Mouse (Mus musculus): ENCODE measurements around the gene Smyd3.

Gene Smyd3

DNA sequence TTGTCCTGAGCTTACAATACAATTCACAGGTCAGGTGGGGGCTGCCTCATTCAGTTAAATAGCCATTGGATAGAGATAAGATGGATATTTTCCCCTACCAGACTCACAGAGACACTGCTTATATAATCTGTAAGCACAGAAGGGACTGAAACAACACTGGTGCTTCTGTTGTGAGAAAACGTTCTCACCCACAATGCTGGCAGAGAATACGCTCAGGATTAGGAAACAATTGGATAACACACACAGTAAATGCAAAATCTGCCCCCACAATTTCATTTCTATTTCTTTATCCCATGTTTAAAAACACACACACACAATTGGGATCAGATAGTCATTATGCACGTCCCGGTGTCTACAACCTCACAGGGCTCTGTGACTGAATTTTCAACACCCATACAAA lies 139.7 kb downstream of the Smyd3 start:
- no peak for DNase-seq (ENCODE audit: low read depth, low spot score)

DNA sequence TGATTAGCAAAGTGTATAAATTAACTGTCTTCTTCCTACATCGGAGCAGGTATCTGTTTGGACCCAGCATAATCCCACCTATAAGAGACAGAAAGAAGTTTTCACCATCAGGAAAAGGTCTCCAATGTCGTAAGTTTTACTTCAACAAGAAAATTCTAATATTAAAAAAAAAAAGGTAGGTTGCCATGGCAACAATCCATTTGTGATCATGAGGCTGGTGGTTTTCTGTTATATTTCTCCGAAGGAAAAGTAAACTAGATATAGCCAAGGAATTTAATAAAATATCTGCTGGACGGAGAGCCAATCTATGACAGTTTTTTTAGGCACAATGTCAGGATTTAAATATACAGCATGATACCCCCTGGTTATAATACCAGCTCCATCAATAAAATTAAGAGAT lies 142.9 kb downstream of the Smyd3 start:
- no peak for DNase-seq (ENCODE audit: low read depth, low spot score)

DNA sequence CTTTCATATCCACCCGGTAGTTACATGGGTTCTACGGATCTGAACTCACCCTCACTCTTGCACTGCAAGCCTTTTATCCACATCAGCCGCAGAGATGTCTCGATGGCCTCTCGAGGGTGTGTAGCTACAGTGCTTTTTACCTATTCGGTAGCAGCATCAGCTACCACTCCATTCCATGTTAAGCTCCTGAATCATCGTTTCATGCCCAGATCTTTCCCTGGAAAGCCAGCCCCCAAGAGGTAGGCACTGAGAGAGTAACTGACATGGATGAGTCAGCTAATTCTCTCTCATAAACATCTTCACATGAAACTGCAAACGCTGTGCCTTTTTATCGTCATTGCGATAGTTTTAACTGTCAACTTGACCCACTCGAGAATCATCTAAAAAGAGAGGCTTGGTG lies 143.9 kb downstream of the Smyd3 start:
- DNase-seq (ENCODE audit: low read depth, low spot score): no peak

DNA sequence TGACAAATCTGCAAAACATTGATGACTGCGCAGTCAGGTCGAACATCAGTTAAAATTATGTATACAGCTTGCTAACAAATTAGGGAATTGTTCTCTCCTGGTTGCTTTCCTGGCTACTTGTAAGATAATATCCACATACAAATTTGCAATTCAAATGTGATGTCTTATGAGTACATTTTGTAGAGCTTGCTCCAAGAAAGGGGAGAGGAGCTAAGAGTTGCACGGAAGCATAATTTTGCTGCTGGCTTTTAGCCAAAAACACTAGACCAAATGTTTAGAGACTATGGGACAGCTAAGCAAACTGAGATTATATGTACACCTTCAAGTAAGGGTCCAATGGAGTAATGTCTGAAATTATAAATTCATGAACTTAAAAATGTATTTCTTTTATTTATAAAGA lies 146.7 kb downstream of the Smyd3 start:
- no peak for DNase-seq (ENCODE audit: low read depth, low spot score)

DNA sequence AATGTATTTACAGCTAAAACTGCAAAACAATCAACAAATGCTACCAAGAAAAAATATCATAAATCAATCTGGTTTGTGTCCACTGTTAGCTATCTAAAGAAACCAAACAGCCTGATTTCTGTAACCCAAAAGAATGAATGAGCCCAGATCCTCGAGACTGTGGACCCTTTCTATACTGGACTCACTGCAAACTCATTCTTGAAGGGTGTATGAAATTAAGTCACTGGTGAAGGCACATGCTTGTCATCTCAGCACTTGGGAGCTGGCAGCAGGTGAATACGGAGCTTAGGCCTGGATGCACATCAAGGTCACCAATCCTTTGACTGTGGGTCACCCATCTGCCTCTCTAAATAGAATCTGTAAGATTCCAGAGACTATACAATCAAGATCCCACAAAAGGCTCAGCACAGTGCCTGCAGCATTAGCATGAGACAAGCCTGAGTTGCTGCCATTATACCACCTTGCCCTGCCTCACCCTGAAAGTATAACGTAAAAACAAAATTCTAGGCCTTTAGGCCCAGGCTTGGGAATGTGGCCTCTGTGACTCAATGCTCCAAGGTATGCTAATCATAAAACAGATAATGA lies 149.3 kb downstream of the Smyd3 start:
- no peak for DNase-seq (ENCODE audit: low read depth, low spot score)

DNA sequence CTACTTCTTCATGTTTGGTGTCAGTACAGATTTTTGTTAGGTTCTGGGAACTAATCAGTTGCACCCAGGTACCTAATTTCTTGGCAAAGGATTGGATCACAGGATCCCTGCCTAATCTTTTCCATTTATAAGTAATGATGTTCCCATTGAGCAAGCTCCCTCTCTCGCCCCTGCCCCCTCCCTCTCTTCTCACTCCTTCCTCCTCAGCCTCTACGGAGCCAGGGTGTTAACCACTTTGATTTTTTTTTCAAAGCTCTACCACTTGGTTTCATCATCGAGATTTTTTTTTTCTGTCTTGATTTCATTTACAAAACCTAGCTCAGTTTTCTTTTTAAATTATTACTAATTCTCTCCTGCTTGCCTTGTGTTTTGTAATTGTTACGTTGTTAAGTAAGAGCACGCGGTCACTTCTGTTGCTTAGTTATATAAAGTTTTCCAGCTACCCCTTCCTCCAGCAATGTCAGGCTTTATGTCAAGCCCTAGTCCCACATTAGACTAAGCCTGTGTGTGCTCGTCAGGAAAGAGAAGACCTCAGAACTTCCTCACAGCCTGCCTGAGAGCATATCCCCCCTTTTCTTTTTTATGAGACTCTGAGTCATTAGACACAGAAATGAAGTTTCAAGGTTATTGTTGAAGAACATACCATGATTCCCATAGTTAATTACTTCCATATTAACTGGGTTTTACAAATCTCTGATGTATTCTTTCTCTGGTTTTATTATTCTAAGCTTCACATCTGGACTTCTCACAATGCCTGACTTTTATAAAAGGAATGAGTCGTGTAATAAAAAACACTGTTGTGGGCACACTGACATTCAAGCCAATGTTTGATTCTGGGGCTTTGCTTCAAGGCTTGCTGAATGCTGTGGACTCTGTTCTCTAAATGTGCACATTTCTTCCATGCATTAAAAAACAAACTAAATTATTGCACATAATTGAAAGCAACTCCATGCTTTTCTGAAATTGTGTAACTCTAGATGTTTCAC lies 156.1 kb downstream of the Smyd3 start:
- DNase-seq (ENCODE audit: low read depth, low spot score): no peak

DNA sequence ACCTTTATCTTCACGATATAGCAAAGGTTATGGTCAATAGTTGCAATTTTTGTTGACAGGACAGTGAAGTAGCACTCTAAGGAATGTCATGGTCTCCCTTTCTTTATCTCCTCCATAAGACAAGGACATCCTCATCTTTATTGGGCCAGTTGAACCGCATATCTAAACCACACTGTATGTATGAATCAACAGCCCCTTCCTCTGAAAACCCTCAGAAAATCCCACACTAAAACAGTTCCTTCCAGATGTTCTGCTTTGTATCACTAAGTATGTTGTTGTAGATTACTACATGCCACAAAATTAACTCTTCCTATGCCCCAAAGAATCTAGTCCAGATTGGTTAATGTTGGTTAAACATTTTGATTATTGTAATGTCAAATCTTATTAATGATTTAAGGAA lies 160.7 kb downstream of the Smyd3 start:
- DNase-seq (ENCODE audit: low read depth, low spot score): no peak

DNA sequence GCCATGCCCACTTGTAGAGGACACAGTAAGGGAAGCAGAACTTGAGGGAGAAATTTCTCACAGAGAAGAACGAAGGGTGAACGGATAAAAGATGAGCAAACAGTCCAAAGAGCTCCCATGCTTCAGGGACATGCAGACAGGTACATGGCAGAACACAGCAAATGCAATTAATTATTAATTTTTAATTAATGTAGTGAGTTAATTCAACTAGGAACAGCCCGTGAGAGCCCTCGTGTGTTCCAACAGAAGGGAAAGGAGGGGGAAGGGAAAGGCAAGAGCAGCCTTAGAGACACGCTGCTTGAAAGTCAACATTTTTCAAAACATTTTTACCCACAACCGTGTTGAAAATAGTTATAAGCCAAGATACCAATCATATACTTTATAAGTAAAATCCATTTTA lies 163.6 kb downstream of the Smyd3 start:
- no peak for DNase-seq (ENCODE audit: low read depth, low spot score)

DNA sequence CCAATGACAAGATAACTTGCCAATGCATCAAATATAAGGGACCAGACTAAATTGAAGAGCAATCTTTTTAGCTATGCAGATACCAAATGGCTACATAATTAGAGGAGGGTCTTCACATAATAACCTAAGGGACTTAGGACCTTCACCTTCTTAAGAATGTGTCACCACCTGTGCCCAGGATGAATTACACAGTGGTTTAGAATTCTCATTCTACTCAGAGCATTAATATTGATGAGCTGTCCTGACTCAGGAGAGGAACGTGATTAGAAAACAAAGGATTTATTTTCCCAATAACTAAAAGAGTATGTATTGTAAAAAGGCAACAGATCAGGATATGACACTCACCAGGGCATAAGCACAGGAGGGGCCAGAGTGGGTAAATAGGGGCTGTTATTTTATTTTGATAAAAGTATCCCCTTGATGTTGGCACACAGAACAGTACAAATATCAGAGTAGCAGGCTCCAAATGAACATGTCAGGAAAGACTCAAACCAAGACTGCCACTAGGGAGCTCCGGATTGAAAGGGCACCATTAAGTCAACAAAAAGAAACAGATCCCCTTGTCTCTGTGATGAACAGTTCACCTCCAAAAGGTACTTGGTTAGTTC lies 172.4 kb downstream of the Smyd3 start:
- no peak for DNase-seq (ENCODE audit: low read depth, low spot score)

DNA sequence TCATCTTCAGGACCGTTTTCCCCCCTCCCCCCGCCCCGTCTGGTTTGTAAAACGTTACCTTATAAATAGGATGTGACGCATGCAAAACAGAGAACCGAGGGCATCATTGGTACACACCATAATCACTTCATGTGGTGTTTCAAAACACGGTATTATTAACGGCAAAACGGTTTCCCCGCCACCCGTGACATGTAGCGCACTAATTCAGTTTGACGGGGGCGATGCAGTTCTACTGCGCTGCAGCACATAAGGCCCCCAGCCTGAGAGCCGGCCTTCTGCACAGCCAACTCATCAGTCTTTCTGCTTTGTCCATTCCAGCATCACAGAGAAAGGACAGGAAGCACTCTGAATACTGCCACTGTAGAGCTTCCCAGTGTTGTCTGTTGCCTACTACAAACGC lies 174.4 kb downstream of the Smyd3 start:
- DNase-seq (ENCODE audit: low read depth, low spot score): no peak

DNA sequence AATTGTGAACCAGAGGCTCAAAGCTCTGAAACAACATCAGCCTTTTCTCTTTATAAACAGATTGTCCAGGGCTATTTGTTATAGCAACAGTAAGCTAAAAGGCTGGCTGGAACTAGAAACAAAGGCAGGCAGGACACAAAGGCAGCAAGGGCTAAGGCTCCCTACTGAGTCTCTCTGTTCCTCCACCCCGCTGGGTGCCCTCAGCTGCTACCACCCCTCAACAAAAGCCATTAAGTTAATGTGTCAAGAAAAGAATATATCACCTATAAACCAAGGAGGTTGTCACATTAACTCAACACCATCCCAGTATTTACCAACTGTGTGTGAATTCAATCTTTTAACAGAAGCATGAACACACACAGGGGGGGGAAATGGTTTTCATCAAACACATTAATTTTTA lies 176.3 kb downstream of the Smyd3 start:
- no peak for DNase-seq (ENCODE audit: low read depth, low spot score)

DNA sequence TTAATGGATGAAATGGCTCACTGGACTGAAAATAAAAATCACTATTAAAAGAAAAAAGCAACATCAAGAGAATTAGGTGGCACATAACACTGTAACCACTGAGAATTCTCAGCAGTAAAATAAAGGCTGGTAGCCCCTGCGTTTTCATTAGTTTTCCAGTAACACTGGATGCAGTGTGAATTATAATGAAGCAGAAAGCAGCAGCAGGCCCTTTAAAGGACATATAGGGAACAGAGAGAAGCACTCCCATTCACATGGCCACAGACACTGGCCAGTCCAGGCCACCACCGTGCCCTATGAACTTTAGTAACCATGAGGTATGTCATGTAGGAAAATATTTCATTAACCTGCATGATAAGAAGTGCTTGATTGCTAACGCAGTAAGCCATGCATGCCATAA lies 178.8 kb downstream of the Smyd3 start:
- DNase-seq (ENCODE audit: low read depth, low spot score): no peak

DNA sequence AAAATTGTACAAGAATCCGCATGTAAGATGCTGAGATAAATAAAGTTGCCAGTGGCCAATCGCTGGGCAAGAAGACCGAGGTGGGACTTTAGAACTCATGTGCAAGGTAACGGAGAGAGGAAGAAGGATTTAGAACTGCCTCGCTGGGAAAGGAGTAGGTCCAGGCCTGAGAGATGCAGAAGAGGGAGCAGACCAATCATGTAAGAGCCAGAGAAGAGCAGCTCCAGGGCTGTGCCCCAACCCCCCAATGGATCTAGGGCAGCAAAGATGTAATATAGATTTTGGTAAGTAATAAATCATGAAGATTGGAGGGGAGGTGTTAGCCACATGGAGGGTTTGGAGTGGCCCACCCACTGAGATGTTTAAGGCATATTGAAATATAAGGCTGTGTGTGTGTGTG lies 180.3 kb downstream of the Smyd3 start:
- DNase-seq (ENCODE audit: low read depth, low spot score): no peak

DNA sequence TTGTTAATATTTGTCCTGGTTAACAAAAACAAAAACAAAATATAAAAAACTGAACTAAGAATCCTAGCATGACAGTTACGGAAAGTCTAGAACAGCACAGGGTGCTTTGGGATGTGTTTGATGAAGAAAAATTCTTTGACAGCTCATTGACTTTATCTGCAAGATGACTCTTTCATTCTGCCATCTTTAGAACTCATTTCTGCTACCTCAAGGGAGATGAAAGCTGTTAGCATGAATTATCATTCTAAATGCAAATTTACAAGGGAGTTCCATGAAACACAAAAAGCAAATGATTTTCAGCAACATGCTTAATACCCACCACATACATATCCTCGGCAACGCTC lies 190.9 kb downstream of the Smyd3 start:
- no peak for DNase-seq (ENCODE audit: low read depth, low spot score)

DNA sequence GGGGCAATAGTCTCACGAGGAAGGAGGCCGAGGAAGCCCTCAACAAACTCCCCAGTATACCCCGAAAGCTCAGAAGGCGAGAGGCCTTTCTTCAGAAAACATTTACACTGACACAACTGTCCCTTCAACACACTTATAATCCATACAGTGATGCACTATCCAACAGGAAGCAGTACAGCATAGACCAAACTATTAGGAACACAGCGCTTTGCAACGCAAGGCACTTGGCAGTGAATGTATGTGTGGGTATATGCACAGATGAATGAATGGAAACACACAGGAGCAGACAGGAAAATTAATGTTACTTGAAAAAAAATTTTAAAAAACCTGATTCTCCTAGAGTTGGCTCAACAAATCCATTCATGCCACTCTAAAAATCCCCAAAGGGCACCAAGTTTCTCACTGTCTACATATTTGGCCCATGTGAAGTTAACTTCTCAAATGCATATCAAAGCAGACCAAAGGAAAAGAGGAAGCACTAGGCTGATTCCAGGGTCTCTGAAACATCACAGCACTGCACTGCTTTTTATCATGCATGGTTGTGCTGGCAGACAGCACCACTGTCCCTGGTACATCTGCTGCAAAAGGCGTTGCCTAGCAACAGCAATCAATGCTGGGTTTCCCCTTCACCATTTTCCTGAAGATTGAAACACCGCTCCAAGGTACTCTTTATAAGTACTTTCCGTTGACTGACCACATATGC lies 191.4 kb downstream of the Smyd3 start:
- no peak for DNase-seq (ENCODE audit: low read depth, low spot score)

DNA sequence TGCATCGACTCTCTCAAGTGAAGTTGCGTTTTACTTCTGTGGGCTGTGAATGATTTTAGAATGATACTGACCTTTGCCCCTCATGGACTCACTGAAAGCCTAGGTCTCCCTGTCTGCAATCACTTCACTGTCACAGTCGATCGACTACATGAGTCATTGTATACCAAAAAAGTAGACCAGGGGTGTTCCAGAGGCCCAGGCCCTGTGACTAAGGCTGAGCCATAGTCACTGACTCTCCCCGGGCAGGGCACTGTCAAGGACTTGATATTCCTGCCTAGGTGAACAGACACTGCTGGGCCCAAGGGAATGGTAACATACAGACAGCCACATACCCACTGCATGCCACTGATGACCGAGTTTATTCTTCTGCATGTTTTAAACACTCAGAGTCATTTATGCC lies 193.6 kb downstream of the Smyd3 start:
- DNase-seq (ENCODE audit: low read depth, low spot score): no peak

DNA sequence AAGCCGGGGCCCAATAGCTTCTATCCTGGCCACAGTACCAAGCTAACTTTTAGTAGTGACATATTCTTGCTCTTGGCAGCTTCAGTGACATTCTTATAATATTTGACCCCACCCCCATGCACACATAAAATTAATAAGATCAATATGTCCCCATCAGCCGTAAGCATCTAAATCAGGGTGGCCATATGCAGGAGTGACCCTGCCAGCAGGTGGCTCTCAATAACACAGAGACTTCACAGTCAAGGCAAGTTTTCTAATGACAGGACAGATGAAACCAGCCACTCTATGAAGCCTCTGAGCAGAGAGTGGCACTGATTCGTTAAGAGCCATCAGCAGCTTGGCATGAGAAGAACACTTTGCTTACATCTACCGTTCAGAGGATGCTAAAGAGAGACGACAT lies 204.2 kb downstream of the Smyd3 start:
- no peak for DNase-seq (ENCODE audit: low read depth, low spot score)

DNA sequence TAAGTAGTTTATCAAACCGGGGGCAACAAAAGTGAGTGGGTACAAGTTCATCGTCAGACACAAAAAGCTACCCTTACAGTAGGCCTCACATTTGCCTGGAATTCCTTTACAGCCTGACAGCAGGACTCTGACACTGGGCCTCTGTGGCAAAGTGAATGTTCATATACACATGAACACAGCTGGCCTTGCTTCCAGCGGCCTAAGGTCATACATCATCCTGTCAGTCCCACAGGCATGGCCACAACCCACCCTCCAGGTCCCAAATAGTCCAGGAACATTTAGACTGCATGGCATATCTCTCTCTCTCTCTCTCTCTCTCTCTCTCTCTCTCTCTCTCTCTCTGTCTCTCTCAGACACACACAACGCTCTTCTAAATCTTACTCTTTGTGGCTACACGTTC lies 208.4 kb downstream of the Smyd3 start:
- DNase-seq (ENCODE audit: low read depth, low spot score): no peak

DNA sequence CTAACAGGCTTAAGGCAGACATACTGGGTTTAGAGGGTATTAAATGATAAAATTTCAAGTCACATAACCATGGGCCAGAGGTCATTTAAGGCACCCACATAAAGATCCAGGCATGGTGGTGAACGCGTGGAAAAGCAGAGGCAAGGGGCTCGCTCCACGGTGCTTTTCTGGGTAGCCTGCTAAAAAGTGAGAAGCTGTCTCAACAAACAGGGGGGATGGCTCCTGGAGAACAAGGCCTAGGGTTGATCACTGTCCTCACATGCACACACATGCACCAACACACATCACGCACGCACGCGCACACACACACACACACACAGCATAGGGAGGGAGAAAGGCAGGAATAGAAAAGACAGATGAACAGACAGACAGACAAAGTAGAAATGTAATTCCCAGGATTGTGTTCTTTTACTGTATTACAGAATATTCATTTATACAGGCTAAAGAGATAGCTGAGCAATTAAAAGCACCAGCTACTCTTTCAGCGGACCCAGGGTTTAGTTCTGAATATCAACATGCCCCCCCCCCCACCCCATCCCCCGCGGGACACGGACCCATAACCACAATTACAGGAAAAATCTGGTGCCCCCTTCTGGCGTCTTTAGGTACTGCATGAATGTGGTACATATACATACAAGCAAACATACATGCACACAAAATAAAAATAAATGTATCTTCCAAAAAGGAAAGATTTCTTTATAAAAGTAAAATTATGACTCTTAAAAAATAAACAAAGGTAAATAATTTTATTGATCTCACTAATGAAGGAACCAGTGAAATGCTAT lies 215.2 kb downstream of the Smyd3 start:
- DNase-seq (ENCODE audit: low read depth, low spot score): no peak

DNA sequence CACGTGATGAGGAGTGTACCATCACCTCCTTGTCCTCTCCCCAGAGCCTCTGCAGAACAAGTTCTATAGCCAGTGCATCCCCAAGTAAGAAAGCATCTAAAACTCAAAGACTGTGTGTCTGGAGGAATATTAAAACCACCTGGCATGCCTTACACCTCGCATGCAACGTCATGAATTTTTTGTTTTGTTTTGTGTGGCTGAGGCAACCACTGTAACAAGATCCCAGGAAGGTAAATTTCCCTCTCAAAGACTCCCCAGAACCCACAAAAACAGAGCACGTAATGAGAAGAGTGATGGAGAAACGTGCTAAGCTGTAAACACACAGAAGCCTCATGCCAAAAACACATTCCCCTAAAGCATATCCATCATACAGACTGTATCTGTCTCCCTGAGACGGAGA lies 222.2 kb downstream of the Smyd3 start:
- no peak for DNase-seq (ENCODE audit: low read depth, low spot score)

DNA sequence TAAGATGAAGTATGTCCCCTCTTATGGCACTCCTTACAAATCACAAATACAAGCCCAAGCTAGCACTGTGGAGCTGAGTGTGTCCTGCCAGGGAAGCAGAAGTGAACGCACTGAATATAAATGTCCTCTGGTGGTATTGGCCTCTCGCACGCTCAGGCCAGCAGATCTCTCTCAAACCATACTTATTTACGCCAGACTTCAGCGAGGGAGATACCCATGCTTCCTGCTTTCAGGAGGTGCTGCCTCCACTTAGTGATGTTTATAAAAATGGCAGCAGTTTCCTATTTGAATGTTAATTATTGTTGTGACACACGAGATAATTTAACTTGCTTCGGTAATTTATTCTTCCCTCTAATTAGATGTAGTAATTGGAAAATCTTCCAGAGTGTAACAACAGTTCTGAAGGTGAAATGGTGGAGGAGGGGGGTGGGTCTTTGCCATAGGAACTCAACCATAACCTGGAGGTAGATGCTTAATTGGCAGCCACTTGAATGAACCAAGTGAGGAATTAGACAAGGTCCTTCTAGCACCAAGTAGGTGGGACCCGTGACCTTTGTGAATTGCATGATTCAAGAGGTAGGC lies 224.0 kb downstream of the Smyd3 start:
- no peak for DNase-seq (ENCODE audit: low read depth, low spot score)
